Mouse (Mus musculus): ENCODE measurements around the gene Spata2l. TPM values are rescaled to one million over a fixed set of nuclear protein-coding genes. Genes with fewer than 3 reads are reported as not detected.
"Not testable (repeated sequence)": the region's sequence is repeated elsewhere in the genome, so short reads cannot be mapped to it uniquely, and the experiment has no call there.

Gene Spata2l
- total RNA-seq, 4 experiments from 2014 or later, result 55.1 to 69.3 (median 61.5) TPM

DNA sequence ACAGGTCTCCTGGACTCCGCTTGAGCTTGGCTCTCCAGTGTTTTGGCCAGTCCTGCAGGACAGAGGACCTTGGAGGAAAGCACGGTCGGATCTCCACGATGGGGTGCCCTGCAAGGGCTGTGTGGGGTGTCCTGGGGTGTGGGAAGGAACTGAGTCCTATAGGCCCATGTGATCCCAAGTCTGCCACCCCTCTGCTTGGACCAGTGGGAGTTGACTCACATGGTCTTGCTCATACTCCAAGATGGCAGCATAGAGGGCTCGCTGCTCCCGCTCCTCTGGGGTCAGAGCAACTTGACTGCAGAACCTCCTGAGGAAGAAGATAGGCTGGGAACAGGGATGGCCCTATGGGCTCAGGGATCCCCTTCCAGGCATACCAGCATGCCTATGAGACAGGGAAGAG is 11.7 kb upstream of the Spata2l start:
- DNase-seq (ENCODE audit: low spot score in 2 of 2), result no peak

- no peak for DNase-seq (ENCODE audit: low spot score in 2 of 2)
Measured at GRCm38 (mm10) chr8:123245543-123245942, 9.5 kb upstream of the Spata2l start.

- DNase-seq (ENCODE audit: low spot score in 2 of 2), result no peak
Measured at GRCm38 (mm10) chr8:123244382-123244781, 8.3 kb upstream of the Spata2l start.

- no peak for DNase-seq (ENCODE audit: low spot score in 2 of 2)
Measured at GRCm38 (mm10) chr8:123243053-123243452, 7.0 kb upstream of the Spata2l start.

GRCm38 (mm10) chr8:123242107-123242923 is 6.3 kb upstream of the Spata2l start:
- no peak for DNase-seq (ENCODE audit: low spot score in 2 of 2)

DNA sequence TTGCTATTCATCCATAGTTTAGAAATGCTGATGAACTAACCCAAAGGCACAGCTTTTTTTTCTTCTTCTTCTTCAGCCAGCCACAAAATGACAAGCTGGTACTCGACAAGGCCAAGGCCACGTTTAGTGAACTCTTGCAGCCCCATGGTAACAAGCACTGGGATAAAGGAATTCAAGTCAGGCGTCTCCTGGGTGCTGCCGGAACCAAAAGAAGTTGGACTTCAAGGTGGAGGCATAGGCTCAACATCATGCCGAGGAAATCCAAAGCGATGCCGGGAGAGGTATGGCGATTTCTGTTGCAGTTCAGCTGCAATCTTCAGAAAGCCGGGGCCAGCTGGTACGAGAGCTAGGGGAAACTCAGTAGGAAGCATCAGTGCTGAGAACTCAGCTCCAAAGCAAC is 3.4 kb upstream of the Spata2l start:
- no peak for DNase-seq (ENCODE audit: low spot score in 2 of 2)

- peak; percentile 84 for DNase-seq (ENCODE audit: low spot score in 2 of 2)
Measured at GRCm38 (mm10) chr8:123234918-123235519, 1.0 kb downstream of the Spata2l start.

DNA sequence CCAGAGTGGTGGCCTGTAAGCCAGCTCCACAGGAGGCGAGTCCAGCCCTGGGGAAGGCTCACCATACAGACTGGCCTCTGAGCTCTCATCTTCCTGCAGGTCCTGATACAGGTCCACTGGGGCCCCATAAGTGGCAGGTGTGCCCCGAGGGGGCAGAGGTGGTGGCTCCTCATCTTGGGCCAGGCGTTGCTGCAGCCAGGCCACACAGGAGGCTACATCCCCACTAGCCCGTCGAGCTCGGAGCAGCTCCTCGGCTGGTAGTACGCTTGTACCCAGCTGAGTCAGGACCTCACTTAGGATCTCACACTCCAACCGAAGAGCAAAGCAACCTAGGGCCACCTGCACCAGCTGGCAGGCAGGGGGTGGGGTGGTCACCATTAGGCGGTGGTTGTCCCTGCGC is 2.3 kb downstream of the Spata2l start:
- peak in 1 of 2 experiments; percentile 27 for DNase-seq (ENCODE audit: low spot score in 2 of 2)

GRCm38 (mm10) chr8:123233300-123233699 is 2.7 kb downstream of the Spata2l start:
- peak in 1 of 2 experiments; percentile 34 for DNase-seq (ENCODE audit: low spot score in 2 of 2)

GRCm38 (mm10) chr8:123232553-123232952 is 3.5 kb downstream of the Spata2l start:
- DNase-seq (ENCODE audit: low spot score in 2 of 2), result no peak

GRCm38 (mm10) chr8:123231742-123232141 is 4.3 kb downstream of the Spata2l start:
- DNase-seq (ENCODE audit: low spot score in 2 of 2), result peak in 1 of 2 experiments; percentile 39

DNA sequence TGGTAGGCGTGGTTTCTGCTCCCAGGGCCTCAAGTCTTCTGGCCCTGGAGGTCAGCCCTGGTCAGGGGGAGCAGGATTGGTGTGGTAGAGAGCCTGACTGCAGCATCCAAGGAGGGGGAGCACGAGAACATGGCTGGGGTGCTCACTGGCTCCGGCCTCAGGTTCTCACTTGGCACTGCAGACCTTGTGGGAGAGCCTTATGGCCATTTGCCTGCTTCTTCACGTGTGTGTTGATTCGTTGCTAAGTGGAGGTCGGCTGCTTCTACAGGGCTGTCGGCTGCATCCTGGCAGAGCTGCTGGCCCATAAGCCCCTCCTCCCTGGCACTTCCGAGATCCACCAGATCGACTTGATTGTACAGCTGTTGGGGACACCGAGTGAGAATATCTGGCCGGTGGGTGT is 5.7 kb downstream of the Spata2l start:
- DNase-seq (ENCODE audit: low spot score in 2 of 2), result not testable (repeated sequence)

DNA sequence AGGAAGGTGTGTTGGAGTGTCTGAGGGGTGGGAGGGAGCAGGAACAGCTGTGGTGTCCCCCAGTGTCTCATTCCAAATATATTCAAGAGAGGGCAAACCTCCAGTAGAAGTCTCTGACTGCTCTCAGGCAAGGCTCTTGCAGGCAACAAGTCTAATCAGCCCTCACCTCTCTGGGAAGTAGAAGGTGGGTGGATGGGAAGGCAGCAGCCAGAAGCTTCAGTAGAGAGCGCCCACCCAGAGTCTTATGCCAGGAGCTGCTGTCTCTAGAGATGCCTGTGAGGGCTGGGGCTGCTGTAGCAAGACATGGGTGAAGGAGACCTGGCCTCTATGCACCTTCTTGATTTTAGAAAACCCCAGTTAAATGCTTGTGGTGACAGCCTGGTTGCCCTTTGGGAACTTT is 7.6 kb downstream of the Spata2l start:
- no peak for DNase-seq (ENCODE audit: low spot score in 2 of 2)

GRCm38 (mm10) chr8:123224278-123225266 is 11.5 kb downstream of the Spata2l start, which contains the start of gene Cdk10:
Cdk10 (plus strand) TSS chr8:123224842.
- peak; percentile 88 to 93 for DNase-seq (ENCODE audit: low spot score in 2 of 2)

GRCm38 (mm10) chr8:123220917-123221316 is 15.1 kb downstream of the Spata2l start:
- no peak for DNase-seq (ENCODE audit: low spot score in 2 of 2)

DNA sequence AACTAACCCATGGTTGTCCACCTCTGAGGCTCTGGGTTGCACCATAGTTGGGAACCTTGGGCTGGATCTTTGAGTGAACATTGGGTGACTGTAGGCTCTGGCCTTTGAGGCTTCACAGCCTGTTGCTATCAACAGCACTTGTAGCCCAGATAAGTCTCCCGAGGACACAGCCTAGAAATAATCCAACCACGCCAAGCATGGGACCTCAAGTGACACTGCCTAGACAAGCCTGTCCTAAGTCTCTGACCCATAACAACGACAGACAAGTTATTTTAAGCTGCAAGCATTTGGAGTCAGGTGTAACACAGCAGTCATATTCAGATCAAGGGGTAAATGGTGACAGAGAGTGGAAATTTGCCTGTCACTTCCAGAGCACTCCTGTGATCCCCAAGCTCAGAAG is 20.6 kb downstream of the Spata2l start:
- DNase-seq (ENCODE audit: low spot score in 2 of 2), result no peak

DNA sequence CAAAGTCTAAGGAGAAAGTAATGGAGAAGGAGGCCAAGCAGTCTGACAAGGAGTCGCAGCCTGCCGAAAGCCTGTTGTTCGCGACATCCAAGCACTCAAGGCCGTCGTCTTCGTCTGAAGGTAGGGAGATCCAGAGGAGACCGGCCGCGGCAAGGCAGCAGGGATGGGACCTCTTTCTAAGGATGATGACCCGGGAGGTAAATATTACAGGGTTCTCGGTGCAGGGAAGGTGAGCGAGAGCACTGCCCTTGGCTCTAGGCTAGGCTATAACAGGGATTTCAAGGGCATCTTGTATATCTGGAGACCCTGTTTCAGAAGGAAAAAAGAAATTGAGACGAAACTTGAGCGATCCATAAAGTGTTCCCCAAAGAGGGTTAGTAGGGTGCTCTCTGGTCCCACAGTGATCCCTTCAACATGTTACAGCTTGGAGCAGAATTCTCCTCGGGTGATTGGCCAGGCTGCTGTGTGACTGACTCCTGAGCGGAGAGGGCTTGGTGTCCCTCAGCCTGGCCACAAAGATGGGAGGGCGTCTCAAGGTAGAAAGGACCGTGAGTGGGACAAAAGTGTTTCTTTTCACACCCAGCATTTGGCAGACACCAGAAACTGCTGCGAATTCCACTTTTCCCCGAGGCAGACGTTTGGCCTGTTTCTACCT is 22.8 kb downstream of the Spata2l start:
- no peak for DNase-seq (ENCODE audit: low spot score in 2 of 2)

GRCm38 (mm10) chr8:123212321-123213117 is 23.5 kb downstream of the Spata2l start, which contains the start of the genes Chmp1a and Spata33:
Chmp1a (minus strand) TSS chr8:123212763.
Spata33 (plus strand) TSS chr8:123212832.
- peak; percentile 82 to 85 for DNase-seq (ENCODE audit: low spot score in 2 of 2)

DNA sequence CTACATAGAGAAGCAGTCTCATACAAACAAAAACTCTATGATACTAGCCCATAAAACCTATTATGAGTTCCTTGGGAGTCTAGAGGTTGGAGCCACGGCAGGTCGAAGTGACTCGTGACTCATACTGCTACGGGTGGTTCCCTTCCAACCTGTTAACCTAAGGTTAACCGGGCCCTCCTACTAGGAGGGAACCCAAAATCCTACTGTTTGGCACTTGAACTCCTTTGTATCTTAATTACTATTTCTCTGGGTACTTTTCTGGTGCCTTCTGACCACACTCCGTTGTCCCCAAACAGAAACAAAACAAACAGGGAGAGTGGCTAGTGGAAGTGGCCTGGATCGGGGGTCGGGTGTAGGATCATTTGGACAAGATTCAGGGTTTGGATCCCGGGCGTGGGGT is 24.2 kb downstream of the Spata2l start:
- DNase-seq (ENCODE audit: low spot score in 2 of 2), result no peak

DNA sequence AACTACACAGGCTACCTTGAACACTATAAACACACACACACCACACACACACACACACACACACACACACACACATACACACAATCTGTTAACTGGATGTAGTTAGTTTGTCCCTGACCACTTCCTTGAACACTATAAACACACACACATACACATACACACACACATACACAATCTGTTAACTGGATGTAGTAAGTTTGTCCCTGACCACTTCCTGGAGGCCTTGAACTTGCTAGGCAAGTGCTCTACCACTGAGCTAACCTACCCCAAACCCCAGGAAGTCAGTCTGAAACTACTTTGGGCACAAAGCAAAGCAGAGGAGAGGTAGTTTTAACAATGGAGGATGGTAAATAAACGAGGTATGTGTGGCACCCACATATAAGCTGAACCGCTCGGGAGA is 32.5 kb downstream of the Spata2l start:
- DNase-seq (ENCODE audit: low spot score in 2 of 2), result no peak

Data from layer of hippocampus, adult 8-10 months (tissue).